Mouse (Mus musculus) hindbrain, embryonic 10.5 days (tissue): ENCODE data around the gene Pcsk7. TPM values are rescaled to one million over a fixed set of nuclear protein-coding genes. Genes with fewer than 3 reads are reported as not detected.
A peak's percentile ranks its signal among the peaks of the same experiment; 100 is the strongest.

Experiments used
- DNase-seq: peaks from one replicate; pipeline ENCODE4 v3.0.0-alpha.2; 2017; ENCODE audit warnings: low spot score
- H3K27ac ChIP-seq: fragments of 300-500 bp; sonication (generic); 2 replicates; pipeline ENCODE4 v1.5.1; 2016; ENCODE audit warnings: mild to moderate bottlenecking, moderate library complexity
- H3K27me3 ChIP-seq: fragments of 300-500 bp; sonication (generic); 2 replicates; pipeline ENCODE4 v1.6.1; 2016; ENCODE audit warnings: mild to moderate bottlenecking; ENCODE audit not compliant: poor library complexity, insufficient read depth, severe bottlenecking
- H3K36me3 ChIP-seq: fragments of 300-500 bp; sonication (generic); 2 replicates; pipeline ENCODE4 v1.6.1; 2016; ENCODE audit warnings: mild to moderate bottlenecking, moderate library complexity
- H3K4me1 ChIP-seq: fragments of 300-500 bp; sonication (generic); replicated peaks from 2 replicates; pipeline ENCODE4 v1.6.1; 2016; ENCODE audit warnings: mild to moderate bottlenecking
- H3K4me3 ChIP-seq: fragments of 300-500 bp; sonication (generic); 2 replicates; pipeline ENCODE4 v1.5.1; 2016; ENCODE audit warnings: mild to moderate bottlenecking, moderate library complexity
- H3K9me3 ChIP-seq: fragments of 300-500 bp; sonication (generic); 2 replicates; pipeline ENCODE4 v1.6.1; 2016; ENCODE audit warnings: mild to moderate bottlenecking, moderate library complexity
- WGBS: fragments of 180-500 bp; shearing (Covaris S2); methylation state at CpG from one replicate; pipeline ENCODE4 v1.1.7; 2016; 5-methylcytosine and 5-hydroxymethylcytosine counted together
- polyA plus RNA-seq: library from polyadenylated mRNA; unstranded; fragments of >200 nt; fragmentation: Nextera tagmentation; extraction: Ambion mirVana; gene quantifications from 2 replicates; pipeline ENCODE4 v1.2.1, GENCODE M21; 2016

The Pcsk7 gene
- polyA plus RNA-seq, 1 experiment from 2014 or later = 25.7 TPM

DNA sequence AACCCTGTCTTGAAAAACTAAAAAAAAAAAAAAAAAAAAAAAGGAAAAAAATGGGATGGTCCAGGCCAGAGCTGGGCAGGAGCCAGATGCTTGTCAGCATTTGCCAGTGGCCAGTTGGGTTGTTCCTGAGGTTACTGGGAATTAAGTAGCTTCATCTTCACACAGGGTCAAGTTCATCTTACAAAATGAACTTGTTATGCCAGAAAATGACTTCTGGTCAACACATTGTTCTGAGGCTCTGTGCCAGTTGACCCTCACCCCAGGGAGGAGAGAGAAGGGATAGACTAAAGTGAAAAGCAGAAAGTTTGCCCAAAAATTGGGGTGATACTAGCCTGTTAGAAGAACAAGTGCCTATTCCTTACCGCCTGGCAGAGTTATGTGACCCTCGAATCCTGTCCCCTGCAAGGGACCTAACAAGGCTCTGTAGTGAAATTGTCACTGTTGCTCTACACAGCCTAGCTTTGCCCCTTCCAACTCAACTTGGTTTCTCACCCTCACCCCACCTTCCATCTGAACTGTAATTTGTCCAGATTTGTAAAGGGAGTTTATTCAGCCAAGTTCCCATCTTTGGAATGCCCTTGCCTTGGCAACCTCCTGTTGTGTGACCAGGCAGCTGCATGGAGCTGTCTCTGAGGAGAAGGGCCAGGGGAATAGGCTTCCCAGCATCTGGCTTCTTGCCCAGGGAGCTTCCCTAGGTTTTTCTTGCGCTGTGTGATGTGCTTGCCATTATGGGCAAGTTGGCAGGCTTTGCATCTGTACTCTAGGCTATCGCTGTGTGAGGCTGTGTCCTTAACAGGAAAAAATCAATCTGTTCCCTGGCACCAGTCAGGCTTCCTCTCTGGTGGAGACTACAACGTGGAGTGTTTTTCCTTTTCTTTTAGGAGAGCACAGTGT lies 11.0 kb downstream of the Pcsk7 start:
- Histone ChIP-seq H3K4me3 (no peak overlapping the region), H3K4me1 (no peaks in the 10 kb centered on the region), H3K9me3 (no peaks in the 10 kb centered on the region), H3K27me3 (no peaks in the 10 kb centered on the region), H3K27ac (no peak overlapping the region), H3K36me3 (peaks cover 95% of the 10 kb centered on the region)
- WGBS = 89% methylated on average over 5 of the region's 5 CpGs
- DNase-seq = no peak

DNA sequence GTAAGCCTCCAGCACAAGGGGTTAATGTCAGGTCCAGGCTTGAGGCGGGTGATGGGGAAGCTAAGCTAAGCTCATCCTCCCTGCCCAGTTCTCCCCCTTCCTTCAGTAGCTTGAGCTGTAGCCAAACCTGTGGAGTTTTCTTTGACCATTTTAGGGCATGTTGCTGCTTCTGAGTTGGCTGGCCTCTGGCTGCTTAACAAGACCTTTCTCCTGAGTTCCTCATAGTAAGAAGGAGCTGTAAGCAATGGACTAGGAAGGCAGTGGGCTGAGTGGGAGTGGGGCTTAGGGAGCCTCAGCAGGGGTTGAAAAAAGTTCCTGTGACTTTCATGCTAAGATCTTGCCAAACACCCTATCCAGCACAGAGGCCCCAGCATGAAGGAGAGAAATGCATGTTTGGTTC lies 13.6 kb downstream of the Pcsk7 start:
- H3K36me3 ChIP-seq = peaks cover 82% of the 10 kb centered on the region

DNA sequence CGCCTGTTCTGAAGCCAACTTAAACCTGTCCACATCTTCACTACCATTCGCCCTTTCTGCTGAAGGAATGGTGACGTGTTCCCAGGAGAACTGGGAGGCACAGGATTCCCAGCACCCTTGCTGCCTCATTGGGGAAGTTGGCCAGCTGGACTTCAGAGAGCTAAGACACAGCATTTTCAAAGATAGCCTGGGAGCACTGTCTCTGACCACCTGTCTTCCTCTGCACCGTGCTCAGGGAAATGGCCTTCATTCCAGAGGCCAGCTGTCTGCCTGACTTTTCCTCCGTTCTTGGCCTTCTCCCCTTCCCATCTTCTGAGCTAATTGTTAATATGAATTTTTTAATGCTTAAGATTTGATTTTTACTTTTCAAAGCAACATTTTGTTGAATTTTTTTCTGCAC lies 23.0 kb downstream of the Pcsk7 start:
- Histone ChIP-seq H3K27me3 (no peaks in the 10 kb centered on the region), H3K36me3 (peaks cover 65% of the 10 kb centered on the region), H3K4me3 (no peak overlapping the region), H3K27ac (no peak overlapping the region), H3K4me1 (peaks cover 4% of the 10 kb centered on the region; the same call in 1 of the 2 replicates), H3K9me3 (no peaks in the 10 kb centered on the region)
- DNase-seq = no peak
- 90% methylated on average over 5 of the region's 5 CpGs for WGBS

More for the DNA sequence above, 13.6 kb downstream of the Pcsk7 start:
- WGBS = 70% methylated on average over 1 of the region's 1 CpGs
- Histone ChIP-seq H3K9me3 (no peaks in the 10 kb centered on the region), H3K27ac (no peak overlapping the region), H3K27me3 (no peaks in the 10 kb centered on the region), H3K4me1 (no peaks in the 10 kb centered on the region), H3K4me3 (no peak overlapping the region)
- no peak for DNase-seq

DNA sequence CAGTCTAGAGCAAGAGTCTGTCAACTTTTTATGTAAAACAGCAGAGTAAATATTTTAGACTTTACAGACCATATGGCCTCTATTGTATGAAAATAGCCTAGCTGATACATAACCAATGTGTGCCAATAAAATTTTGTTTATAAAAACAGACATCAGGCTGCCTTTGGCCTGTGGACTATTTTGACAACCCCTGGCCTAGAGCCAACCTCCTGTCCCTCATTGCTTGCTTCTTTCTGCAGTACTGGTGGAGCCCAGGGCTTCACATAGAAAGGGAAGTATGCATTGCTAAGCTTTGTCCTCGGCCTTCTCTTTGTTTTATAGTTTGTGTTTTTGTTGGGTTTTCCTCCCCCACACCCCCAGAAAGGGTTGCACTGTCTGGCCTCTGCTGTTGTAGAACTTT lies 25.7 kb downstream of the Pcsk7 start:
- DNase-seq = no peak
- WGBS = 59% methylated on average over 1 of the region's 1 CpGs
- Histone ChIP-seq H3K4me3 (no peak overlapping the region), H3K27me3 (peaks cover 8% of the 10 kb centered on the region; the same call in 1 of the 2 replicates), H3K9me3 (no peaks in the 10 kb centered on the region), H3K4me1 (peaks cover 22% of the 10 kb centered on the region), H3K27ac (no peak overlapping the region), H3K36me3 (peaks cover 44% of the 10 kb centered on the region)

DNA sequence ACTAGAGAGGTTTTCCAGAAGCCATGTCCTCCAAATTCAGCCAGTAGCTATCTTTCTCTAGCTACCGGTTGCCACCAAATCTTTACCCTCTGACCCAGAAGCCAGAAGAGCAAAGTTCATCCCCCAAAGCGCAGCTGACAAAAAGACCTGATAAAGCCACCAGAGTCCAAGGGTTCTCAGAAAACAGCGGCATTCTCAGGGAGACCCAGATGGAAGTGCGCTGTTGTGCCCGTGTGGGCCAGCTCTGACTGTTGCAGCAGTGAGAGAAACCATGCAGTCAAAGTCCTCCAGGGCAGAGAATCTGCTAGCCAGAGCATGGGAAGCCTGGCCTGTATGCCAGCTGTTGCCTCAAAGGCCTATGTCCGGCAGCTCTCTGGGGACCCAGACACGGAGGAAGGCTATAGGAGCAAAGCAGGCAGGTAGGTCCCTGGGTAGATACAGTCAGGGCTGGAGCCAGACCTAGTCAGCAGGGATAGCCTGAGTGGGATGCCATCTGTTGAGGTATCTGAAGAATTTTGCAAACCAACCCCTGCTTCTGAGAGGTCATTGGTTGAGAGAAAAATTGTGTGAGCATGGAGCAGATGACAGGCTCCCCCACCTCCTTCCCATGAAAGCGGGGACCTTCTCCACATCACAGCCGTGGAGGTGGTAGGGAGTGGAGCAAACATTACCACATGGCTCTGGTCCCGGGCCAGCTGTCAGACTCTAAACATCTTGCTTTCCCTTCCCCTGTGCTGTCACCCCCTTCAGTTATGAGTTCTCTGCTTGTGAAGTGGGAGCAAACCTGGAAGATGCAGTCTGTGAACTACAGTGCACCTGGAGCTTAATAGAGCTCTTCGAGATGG lies 26.5 kb downstream of the Pcsk7 start:
- Histone ChIP-seq H3K9me3 (no peaks in the 10 kb centered on the region), H3K27ac (no peak overlapping the region), H3K4me3 (peak overlapping the region; percentile 1; the same call in 1 of the 2 replicates), H3K36me3 (peaks cover 38% of the 10 kb centered on the region), H3K4me1 (peaks cover 22% of the 10 kb centered on the region), H3K27me3 (peaks cover 8% of the 10 kb centered on the region; the same call in 1 of the 2 replicates)
- WGBS = 74% methylated on average over 11 of the region's 11 CpGs
- DNase-seq = no peak

DNA sequence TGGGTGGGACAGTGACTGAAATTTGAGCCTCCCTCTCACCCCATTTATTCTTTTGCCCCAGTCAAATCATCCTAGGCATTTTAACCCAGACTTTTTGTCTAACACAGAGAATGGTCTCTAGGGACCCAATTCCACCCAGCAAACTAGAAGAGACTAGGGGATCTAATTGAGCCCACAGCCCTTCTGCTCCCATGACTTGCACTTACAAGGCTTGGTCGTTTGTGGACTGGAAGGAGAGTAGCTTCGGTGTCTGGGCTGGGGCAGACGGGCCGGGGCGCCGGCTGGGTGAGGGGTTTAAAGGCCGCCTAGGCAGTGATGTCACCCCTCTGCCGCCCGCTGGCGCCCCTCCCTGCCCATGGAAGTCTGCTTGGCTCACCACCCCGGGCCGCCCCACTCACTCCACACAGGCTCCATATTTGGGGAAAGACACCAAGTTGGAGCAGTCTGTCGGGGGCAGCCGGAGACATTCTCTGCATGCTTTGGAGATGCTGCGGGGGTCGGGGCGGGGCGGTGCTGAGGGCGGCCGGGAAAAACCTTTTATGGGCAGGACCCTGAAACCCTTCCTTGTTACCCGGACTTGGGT lies 29.4 kb downstream of the Pcsk7 start, which contains the start of gene Tagln:
TSS of gene Tagln (minus strand) at position 431 of the 583 bp plus-strand sequence.
- Histone ChIP-seq H3K27ac (peak within 1 kb of the TSS; percentile 78), H3K9me3 (no peaks in the 10 kb centered on the region), H3K4me3 (peak within 1 kb of the TSS; percentile 41), H3K4me1 (peaks cover 22% of the 10 kb centered on the region), H3K27me3 (peaks cover 8% of the 10 kb centered on the region; the same call in 1 of the 2 replicates), H3K36me3 (peaks cover 37% of the 10 kb centered on the region)
- 7% methylated on average over 21 of the region's 21 CpGs for WGBS
- peak; percentile 57 for DNase-seq

DNA sequence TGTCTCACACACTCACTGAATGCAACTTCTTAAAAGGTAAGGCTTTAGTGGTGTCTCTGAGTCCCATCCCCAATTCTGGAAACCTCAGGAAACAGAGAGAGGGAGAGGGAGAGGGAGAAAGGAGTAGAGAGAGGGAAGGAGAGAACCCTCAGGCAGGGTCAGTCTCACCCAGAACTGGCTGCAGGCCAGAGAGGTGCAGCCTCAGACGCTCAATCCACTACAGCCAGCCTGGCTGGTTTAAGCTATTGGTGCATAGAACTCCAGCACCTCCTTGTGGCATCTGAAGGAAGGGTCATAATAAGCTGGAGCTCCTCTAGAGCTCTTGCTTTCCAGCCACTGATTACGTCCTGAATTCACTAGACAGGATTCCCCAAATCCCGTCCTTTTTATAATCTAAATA lies 30.6 kb downstream of the Pcsk7 start:
- peaks cover 8% of the 10 kb centered on the region; the same call in 1 of the 2 replicates for H3K27me3 ChIP-seq
- peaks cover 39% of the 10 kb centered on the region for H3K36me3 ChIP-seq
- H3K4me3 ChIP-seq = no peak overlapping the region
- WGBS = 29% methylated on average over 3 of the region's 3 CpGs
- no peak overlapping the region for H3K27ac ChIP-seq
- H3K9me3 ChIP-seq = no peaks in the 10 kb centered on the region
- peak; percentile 62 for DNase-seq
- peaks cover 25% of the 10 kb centered on the region for H3K4me1 ChIP-seq

DNA sequence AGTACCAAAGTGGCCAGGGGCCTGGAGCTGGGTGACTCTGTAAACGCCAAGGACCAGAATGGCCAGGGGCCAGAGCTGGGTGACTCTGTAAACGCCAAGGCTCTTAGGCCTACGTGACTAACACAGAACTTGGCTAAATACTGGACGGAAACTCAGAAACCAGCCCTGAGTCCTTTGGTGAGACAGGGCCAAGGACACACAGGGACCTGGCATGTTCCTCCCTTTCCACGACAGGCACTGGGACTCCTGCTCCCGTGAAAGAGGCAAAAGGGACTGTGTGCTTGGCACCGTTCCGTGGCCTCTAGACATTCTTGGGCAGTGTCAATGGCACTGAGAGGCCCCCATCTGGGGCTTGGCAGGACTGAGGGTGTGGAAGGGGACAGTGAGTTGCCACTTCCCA lies 31.8 kb downstream of the Pcsk7 start:
- no peak overlapping the region for H3K4me3 ChIP-seq
- peaks cover 51% of the 10 kb centered on the region for H3K36me3 ChIP-seq
- 90% methylated on average over 8 of the region's 8 CpGs for WGBS
- H3K27me3 ChIP-seq = peaks cover 8% of the 10 kb centered on the region; the same call in 1 of the 2 replicates
- H3K4me1 ChIP-seq = peaks cover 21% of the 10 kb centered on the region
- DNase-seq = no peak
- no peaks in the 10 kb centered on the region for H3K9me3 ChIP-seq
- H3K27ac ChIP-seq = no peak overlapping the region

DNA sequence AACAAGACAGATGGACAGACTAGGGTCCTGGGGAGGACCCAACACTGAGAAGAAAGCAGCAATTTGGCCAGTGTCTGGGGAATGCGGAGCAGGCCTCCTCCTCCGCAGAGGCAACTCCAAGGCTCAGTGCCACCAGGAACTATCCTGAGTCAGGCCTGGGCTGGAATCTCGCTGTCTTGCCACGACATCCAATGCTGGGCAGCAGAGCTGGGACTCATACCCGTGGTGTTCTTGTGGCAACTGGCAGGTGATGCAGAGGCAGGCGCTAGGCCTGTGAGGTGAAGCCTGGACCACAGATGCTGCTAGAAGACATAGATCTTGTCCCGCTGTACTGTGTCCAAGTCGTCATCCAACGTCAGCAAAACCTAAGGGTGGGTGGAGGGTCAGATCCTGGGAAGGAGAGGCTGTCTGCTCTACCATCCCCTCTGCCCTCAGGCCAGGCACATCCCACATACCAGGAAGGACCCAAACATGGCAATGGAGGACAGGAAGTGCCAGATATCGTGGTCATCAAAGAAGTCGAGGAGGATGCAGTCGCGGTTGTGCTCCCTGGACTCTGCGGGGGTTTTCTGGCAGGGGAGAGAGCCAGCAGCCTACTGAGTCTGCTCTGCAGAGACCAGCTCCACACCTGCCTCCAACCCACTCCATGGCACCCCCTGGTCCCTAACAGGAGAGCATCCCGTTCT lies 32.8 kb downstream of the Pcsk7 start:
- Histone ChIP-seq H3K4me1 (peaks cover 21% of the 10 kb centered on the region), H3K9me3 (no peaks in the 10 kb centered on the region), H3K27ac (no peak overlapping the region), H3K36me3 (peaks cover 61% of the 10 kb centered on the region), H3K4me3 (no peak overlapping the region), H3K27me3 (peaks cover 8% of the 10 kb centered on the region; the same call in 1 of the 2 replicates)
- WGBS = 89% methylated on average over 15 of the region's 15 CpGs
- DNase-seq = no peak

DNA sequence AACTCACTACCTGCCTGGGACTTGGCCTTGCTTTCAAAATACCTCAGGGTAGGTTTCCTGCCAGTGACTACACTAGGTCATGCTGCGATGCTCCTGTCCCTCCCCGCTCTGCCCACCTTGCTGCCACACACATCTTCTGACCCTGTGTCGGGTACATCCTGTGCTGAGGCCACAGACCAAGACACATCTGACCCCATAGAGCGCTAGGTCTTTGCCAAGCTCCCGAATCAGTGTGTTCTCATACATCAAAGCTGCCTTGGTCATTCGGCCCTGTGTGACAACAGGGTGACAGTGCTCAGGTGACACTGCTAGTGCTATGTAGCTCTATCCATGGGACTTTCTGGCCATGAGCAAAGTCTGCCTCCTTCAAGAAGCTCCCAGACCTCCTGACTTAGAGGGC lies 33.5 kb downstream of the Pcsk7 start:
- 95% methylated on average over 6 of the region's 6 CpGs for WGBS
- Histone ChIP-seq H3K9me3 (no peaks in the 10 kb centered on the region), H3K36me3 (peaks cover 68% of the 10 kb centered on the region), H3K4me1 (peaks cover 21% of the 10 kb centered on the region), H3K27ac (no peak overlapping the region), H3K27me3 (peaks cover 8% of the 10 kb centered on the region; the same call in 1 of the 2 replicates), H3K4me3 (no peak overlapping the region)
- DNase-seq = no peak

DNA sequence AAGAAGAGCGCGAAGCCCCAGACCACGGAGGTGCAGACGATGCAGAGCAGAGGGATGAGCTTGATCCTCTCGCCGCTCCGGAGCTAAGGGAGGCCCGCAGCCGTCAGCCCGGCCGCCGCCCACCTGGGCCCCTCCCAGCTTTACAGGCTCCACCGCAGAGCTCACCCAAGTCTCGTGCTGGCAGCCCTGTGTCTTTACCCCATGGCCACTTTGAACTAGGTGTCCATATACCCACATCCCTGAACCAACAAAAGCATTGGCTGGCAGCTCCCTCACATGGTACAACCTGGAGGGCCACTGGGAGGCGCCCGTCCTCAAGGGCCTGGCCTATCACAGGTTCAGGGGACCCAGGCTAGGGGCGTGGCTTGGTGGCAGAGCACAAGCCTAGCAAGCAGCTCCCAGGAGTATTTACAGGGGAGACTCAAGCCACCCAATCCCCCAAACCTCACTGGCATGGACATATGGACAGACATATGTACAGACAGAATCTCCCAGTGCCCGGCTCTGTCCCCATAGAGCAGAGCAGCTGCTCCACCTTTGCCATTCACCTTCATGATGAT lies 35.1 kb downstream of the Pcsk7 start:
- no peaks in the 10 kb centered on the region for H3K9me3 ChIP-seq
- no peak overlapping the region for H3K27ac ChIP-seq
- H3K27me3 ChIP-seq = no peaks in the 10 kb centered on the region; the same call in 1 of the 2 replicates
- no peak overlapping the region for H3K4me3 ChIP-seq
- WGBS = 61% methylated on average over 18 of the region's 18 CpGs
- peaks cover 8% of the 10 kb centered on the region; the same call in 1 of the 2 replicates for H3K4me1 ChIP-seq
- H3K36me3 ChIP-seq = peaks cover 84% of the 10 kb centered on the region
- no peak for DNase-seq

DNA sequence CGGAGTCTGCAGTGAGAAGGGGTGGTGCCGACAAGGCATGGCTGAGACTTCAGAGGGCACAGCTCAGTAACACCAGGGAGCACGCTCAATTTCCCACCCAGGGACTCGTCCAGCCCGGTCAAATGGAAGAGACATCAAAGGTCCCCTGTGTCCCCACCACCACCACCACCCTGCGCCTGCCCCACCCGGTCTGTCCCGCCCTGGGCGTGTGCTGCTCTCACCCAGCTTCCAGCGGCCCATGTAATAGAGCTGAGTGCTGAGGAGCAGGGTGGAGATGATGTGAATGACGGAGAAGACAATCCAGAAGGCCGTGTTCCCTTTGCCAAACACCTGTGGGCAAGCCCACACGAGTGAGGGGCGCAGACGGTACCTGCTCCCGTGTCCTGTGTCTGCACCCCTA lies 36.2 kb downstream of the Pcsk7 start:
- H3K9me3 ChIP-seq = no peaks in the 10 kb centered on the region
- H3K36me3 ChIP-seq = peaks cover 95% of the 10 kb centered on the region
- H3K27me3 ChIP-seq = no peaks in the 10 kb centered on the region
- H3K4me1 ChIP-seq = 0 out of 2 replicates have a peak, but pooled peaks cover 2% of the 10 kb centered on the region
- no peak overlapping the region for H3K4me3 ChIP-seq
- H3K27ac ChIP-seq = no peak overlapping the region
- 94% methylated on average over 16 of the region's 16 CpGs for WGBS
- DNase-seq = no peak
